Mouse (Mus musculus) forebrain, embryonic 10.5 days (tissue): ENCODE data around the gene Hdac4. TPM values are rescaled to one million over a fixed set of nuclear protein-coding genes. Genes with fewer than 3 reads are reported as not detected.
A peak's percentile ranks its signal among the peaks of the same experiment; 100 is the strongest.

Experiments
- DNase-seq: peaks from one replicate; pipeline ENCODE4 v3.0.0-alpha.2; 2017; ENCODE audit warnings: low spot score; ENCODE audit errors: extremely low spot score
- H3K27ac ChIP-seq: fragments of 300-500 bp; sonication (generic); 2 replicates; pipeline ENCODE4 v1.5.1; 2016; ENCODE audit warnings: mild to moderate bottlenecking
- H3K27me3 ChIP-seq: fragments of 300-500 bp; sonication (generic); 2 replicates; pipeline ENCODE4 v1.6.1; 2016; ENCODE audit warnings: mild to moderate bottlenecking; ENCODE audit not compliant: poor library complexity, severe bottlenecking
- H3K36me3 ChIP-seq: fragments of 300-500 bp; sonication (generic); replicated peaks from 2 replicates; pipeline ENCODE4 v1.6.1; 2016; ENCODE audit warnings: mild to moderate bottlenecking, moderate library complexity
- H3K4me1 ChIP-seq: fragments of 300-500 bp; sonication (generic); 2 replicates; pipeline ENCODE4 v1.6.1; 2016
- H3K4me3 ChIP-seq: fragments of 300-500 bp; sonication (generic); 2 replicates; pipeline ENCODE4 v1.5.1; 2016; ENCODE audit warnings: mild to moderate bottlenecking, moderate library complexity
- H3K9me3 ChIP-seq: fragments of 300-500 bp; sonication (generic); 2 replicates; pipeline ENCODE4 v1.6.1; 2016; ENCODE audit warnings: mild to moderate bottlenecking, moderate library complexity
- WGBS: fragments of 180-500 bp; shearing (Covaris S2); methylation state at CpG from one replicate; pipeline ENCODE4 v1.1.7; 2016; 5-methylcytosine and 5-hydroxymethylcytosine counted together
- polyA plus RNA-seq: library from polyadenylated mRNA; unstranded; fragments of >200 nt; fragmentation: Nextera tagmentation; extraction: Ambion mirVana; gene quantifications from 2 replicates; pipeline ENCODE4 v1.2.1, GENCODE M21; 2016

The Hdac4 gene
- polyA plus RNA-seq, 1 experiment from 2014 or later, result 20.6 TPM

DNA sequence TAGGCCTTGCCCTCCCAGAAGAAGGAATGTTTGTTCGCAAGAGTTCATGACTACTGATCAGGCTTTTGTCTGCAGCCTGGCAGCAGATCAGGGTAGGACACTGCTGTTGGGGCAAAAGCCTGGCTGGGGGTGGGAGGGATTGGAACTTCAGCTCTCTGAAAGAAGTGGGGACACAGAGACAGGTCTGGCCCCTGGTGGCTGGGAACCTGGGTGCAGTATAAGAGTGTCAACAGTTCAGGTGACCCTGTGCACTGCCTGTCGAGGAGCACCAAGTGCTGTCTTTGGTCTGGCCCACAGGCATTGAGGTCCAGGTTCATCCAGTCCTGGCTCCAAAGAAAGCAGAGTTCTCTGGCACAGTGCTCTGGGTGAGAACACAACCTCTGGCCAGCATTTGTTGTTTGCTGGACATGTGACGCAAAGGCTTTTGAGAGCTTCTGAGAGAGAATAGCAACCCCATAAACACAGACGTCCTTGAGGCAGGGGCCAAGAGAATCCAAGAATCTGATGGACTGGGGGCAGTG, 95.1 kb downstream of the Hdac4 start:
- H3K4me3 ChIP-seq, result no peak overlapping the region
- H3K27ac ChIP-seq, result peak overlapping the region; percentile 35; the same call in 1 of the 2 replicates
- no peaks in the 10 kb centered on the region for H3K36me3 ChIP-seq
- no peaks in the 10 kb centered on the region for H3K27me3 ChIP-seq
- WGBS, result 80% methylated on average over 4 of the region's 4 CpGs
- H3K4me1 ChIP-seq, result peaks cover 10% of the 10 kb centered on the region; the same call in 1 of the 2 replicates
- DNase-seq, result no peak
- H3K9me3 ChIP-seq, result no peaks in the 10 kb centered on the region

DNA sequence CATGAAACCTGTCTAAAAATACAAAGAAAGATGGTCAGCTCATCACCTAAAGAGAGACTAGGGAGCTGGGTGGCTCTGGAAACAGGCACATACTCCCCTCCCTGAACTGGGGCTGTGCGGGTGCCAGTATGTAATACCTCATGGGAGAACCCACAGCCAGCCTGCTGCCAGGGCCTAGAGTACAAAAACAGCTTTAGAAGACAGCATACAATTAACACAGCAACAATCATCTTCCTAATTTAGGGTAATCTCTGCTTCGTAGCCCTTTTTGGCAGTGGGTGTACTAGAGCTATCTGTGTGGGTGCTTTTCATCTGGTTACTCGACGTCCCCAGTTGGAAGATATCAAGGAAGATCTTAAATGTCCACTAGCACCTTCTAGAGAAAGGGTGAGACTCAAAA, 95.5 kb downstream of the Hdac4 start:
- Histone ChIP-seq H3K27ac (peak overlapping the region; percentile 35; the same call in 1 of the 2 replicates), H3K36me3 (no peaks in the 10 kb centered on the region)

DNA sequence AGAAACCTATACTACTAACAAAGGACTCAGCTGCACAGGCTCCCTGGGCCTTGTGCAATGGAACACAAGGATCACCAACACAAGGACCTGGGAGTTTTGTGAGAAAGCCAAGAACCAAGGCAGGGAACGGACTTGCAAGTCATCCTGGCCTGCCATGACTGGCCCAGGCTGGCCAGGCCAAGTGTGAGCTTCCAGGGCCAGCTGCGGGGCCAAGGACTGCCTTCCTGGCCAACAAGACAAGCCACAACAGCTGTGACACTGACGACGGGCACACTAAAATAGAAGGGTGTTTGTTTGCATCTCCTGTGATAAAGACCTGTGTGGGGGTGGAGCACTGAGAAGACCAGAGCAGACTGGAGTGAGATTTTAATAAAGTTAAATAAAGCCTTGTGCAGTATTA, 96.0 kb downstream of the Hdac4 start:
- H3K4me1 ChIP-seq, result peaks cover 10% of the 10 kb centered on the region; the same call in 1 of the 2 replicates
- no peaks in the 10 kb centered on the region for H3K27me3 ChIP-seq
- H3K4me3 ChIP-seq, result no peak overlapping the region
- H3K9me3 ChIP-seq, result no peaks in the 10 kb centered on the region
- no peak for DNase-seq
- no peak overlapping the region for H3K27ac ChIP-seq
- 86% methylated on average over 4 of the region's 4 CpGs for WGBS
- no peaks in the 10 kb centered on the region for H3K36me3 ChIP-seq

More for the DNA sequence above, 95.5 kb downstream of the Hdac4 start:
- no peaks in the 10 kb centered on the region for H3K9me3 ChIP-seq
- H3K27me3 ChIP-seq, result no peaks in the 10 kb centered on the region
- H3K4me3 ChIP-seq, result no peak overlapping the region
- peaks cover 10% of the 10 kb centered on the region; the same call in 1 of the 2 replicates for H3K4me1 ChIP-seq
- DNase-seq, result no peak
- 95% methylated on average over 4 of the region's 4 CpGs for WGBS

DNA sequence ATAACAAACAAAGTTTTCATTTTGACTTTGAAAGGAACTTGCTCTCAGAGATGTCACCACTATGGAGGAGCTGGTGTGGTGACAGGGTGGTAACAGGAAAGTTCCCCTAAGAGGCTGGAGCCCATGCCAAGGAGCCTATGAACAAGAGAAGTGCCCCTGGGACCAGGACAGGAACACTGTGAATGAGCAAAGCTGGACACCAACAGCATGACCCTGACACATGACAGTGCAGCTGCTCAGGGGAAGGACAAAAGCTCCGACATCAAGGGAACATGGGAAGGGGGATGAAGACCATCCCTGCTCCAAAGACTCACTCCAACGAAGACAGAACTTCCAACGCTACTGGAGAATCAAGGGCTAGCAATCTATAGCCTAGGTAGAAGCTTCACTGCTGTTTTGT, 97.0 kb downstream of the Hdac4 start:
- DNase-seq, result no peak
- no peak overlapping the region for H3K4me3 ChIP-seq
- H3K27ac ChIP-seq, result no peak overlapping the region
- H3K27me3 ChIP-seq, result no peaks in the 10 kb centered on the region
- peaks cover 10% of the 10 kb centered on the region; the same call in 1 of the 2 replicates for H3K4me1 ChIP-seq
- no peaks in the 10 kb centered on the region for H3K36me3 ChIP-seq
- H3K9me3 ChIP-seq, result no peaks in the 10 kb centered on the region
- WGBS, result 92% methylated on average over 3 of the region's 3 CpGs

DNA sequence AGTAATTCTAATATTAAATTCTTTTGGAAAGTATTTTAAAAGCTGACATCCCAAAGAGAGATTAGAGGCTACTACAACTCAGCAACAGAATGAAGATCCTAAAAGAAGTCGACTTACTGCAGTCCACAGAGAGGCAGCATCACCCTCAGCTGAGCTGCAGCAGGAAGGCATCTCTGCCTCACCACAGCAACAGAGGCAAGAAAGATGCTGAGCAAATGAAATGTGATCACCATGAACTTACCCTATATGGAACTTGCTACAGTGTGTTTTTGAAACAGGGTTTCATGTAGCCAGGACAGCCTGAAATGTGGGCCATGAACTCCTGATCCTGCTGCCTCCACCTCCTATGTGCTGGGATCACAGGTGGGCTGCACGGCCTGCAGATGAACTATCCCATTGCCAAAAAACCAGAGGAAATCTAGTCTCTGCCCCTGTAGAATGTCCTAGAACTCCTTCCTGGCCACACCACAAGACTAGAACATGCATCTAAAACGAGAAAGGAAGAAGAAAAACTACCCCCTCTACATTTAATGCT, 98.4 kb downstream of the Hdac4 start:
- Histone ChIP-seq H3K27ac (no peak overlapping the region), H3K9me3 (no peaks in the 10 kb centered on the region), H3K36me3 (no peaks in the 10 kb centered on the region), H3K4me3 (no peak overlapping the region), H3K4me1 (peaks cover 10% of the 10 kb centered on the region; the same call in 1 of the 2 replicates), H3K27me3 (no peaks in the 10 kb centered on the region)
- DNase-seq, result no peak
- WGBS, result 87% methylated on average over 3 of the region's 3 CpGs

DNA sequence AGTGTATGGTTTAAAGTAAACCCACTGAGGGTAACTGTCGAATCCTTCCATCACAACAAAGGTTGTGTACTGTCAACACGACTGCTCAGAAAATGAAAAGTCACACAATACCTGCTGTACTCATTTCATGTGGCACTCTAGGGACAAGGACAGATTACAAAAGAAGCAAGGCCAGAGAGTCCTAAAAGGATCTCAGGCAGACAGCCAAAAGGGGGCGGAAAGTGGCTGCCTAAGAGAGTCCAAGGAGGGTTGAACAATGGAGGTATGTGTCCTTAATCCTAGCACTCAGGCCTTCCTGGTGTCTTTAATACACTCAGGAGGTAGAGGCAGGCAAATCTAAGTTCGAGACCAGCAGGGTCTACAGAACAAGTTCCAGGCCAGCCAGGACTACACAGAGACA, 103.2 kb downstream of the Hdac4 start:
- Histone ChIP-seq H3K4me3 (no peak overlapping the region), H3K27ac (no peak overlapping the region), H3K9me3 (no peaks in the 10 kb centered on the region), H3K36me3 (no peaks in the 10 kb centered on the region; the same call in 1 of the 2 replicates), H3K27me3 (no peaks in the 10 kb centered on the region), H3K4me1 (0 out of 2 replicates have a peak, but pooled peaks cover 4% of the 10 kb centered on the region)
- WGBS, result 93% methylated on average over 4 of the region's 4 CpGs
- no peak for DNase-seq

DNA sequence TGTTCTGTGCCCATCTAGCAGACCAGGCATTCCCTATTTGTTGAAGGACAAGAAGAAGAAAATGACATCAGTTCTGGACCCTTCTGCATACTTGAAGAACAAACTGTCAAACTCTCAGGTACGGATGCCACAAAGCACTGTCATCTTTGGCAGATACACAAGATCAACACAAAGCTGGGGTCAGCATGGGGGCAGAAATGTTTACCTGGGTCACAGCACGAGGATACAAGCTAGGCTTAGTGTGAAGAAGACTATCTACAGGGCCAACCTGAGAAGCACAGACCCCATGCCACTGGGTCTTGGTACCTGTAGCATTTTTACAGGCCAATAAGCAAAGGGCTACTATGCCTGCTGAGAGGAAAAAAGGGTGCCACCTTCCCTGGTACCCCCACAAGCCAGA, 107.7 kb downstream of the Hdac4 start:
- H3K36me3 ChIP-seq, result no peaks in the 10 kb centered on the region; the same call in 1 of the 2 replicates
- peaks cover 38% of the 10 kb centered on the region for H3K4me1 ChIP-seq
- H3K4me3 ChIP-seq, result no peak overlapping the region
- WGBS, result 87% methylated on average over 2 of the region's 2 CpGs
- H3K9me3 ChIP-seq, result no peaks in the 10 kb centered on the region
- no peaks in the 10 kb centered on the region for H3K27me3 ChIP-seq
- no peak for DNase-seq
- no peak overlapping the region for H3K27ac ChIP-seq

DNA sequence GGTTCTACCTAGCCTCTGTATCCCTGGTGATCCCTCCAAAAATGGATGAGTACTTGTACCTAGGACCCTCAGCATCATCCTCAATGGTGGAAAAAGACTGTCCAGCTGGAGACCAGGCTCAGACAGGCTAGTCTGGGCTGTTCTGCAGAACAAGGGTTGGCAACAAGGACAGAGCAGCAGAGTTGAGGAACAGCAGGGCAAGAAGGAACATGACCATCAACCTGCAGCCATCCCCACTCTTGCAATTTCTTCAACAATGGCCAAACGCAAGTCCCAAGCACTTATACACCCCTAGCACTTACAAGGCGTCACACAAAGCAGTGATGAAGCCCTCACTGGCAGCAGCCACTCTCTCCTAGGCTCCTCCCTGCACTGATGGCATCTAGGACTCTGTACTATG, 108.2 kb downstream of the Hdac4 start:
- DNase-seq, result no peak
- no peak overlapping the region for H3K27ac ChIP-seq
- no peaks in the 10 kb centered on the region for H3K9me3 ChIP-seq
- H3K36me3 ChIP-seq, result no peaks in the 10 kb centered on the region; the same call in 1 of the 2 replicates
- WGBS, result 92% methylated on average over 2 of the region's 2 CpGs
- peaks cover 42% of the 10 kb centered on the region for H3K4me1 ChIP-seq
- no peak overlapping the region for H3K4me3 ChIP-seq
- no peaks in the 10 kb centered on the region for H3K27me3 ChIP-seq

DNA sequence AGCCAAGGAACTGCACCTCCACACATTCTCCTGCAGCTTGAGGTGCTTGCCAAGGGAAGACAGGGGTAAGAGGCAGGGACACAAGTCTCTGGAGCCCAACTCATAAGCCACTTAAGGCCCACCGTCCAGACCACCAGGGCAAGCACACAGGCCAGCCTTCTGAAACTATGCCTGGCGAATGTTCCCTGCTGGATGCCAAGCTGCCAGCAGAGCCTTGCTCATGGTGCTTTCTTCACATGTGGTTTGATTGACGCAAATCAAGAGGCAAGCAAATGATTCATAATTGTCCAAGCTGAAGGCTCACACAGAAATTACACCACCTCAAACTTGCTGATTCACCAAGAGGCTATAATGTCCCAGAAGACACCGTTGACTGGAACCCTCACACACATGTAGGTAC, 108.7 kb downstream of the Hdac4 start:
- Histone ChIP-seq H3K9me3 (no peaks in the 10 kb centered on the region), H3K4me3 (no peak overlapping the region), H3K4me1 (peaks cover 42% of the 10 kb centered on the region), H3K27me3 (no peaks in the 10 kb centered on the region), H3K36me3 (no peaks in the 10 kb centered on the region; the same call in 1 of the 2 replicates), H3K27ac (peak overlapping the region; percentile 44; the same call in 1 of the 2 replicates)
- 87% methylated on average over 4 of the region's 4 CpGs for WGBS
- DNase-seq, result no peak

DNA sequence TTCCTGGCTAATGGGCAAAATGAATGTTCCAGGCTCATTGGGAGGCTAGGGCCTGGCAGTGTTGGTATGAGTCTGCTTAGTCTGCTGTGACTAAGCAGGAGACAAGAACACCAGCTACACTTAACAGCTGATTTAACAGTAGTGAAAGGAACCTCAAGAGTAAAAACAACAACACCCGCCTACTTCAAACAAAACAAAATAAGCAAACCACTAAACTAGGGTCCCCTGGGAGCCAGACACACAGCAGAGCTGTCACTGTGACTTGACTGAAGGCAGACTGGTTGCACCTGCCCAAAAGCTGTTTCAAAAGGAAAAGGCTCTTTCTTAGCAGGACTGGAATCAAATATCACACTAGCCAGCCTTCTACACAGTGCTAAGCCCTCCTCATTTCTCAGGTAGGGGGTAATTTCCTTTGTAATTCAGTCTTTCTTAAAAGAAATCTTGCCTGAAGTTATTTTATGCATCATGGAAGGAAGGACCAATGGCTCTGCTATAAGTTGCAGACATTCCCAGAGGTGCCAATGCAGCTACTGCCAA, 109.2 kb downstream of the Hdac4 start:
- DNase-seq, result no peak
- H3K27ac ChIP-seq, result peak overlapping the region; percentile 44; the same call in 1 of the 2 replicates
- 53% methylated on average over 1 of the region's 1 CpGs for WGBS

DNA sequence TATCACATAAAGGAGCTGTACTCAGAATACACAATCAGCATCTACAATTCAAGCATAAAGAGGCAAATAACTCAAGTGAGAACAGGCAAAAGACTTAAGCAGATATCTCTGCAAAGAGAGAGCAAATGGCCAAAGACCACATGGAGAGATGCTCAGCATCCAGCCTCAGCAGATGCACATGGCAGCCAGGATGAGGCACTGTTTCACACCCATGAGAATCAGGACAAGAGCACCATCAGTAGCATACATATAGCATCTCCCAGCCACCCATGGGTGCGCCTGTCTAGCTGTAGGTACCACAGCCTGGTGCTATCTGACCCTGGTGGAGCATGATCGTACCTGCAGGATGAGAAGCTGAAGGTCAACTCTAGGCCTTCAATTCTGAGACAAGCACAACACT, 110.8 kb downstream of the Hdac4 start:
- Histone ChIP-seq H3K27ac (no peak overlapping the region), H3K9me3 (no peaks in the 10 kb centered on the region), H3K4me1 (peaks cover 42% of the 10 kb centered on the region), H3K36me3 (no peaks in the 10 kb centered on the region), H3K4me3 (no peak overlapping the region), H3K27me3 (no peaks in the 10 kb centered on the region)
- no peak for DNase-seq
- WGBS, result 95% methylated on average over 2 of the region's 2 CpGs

More for the DNA sequence above, 109.2 kb downstream of the Hdac4 start:
- Histone ChIP-seq H3K4me3 (no peak overlapping the region), H3K27me3 (no peaks in the 10 kb centered on the region), H3K36me3 (no peaks in the 10 kb centered on the region; the same call in 1 of the 2 replicates), H3K9me3 (no peaks in the 10 kb centered on the region), H3K4me1 (peaks cover 42% of the 10 kb centered on the region)

DNA sequence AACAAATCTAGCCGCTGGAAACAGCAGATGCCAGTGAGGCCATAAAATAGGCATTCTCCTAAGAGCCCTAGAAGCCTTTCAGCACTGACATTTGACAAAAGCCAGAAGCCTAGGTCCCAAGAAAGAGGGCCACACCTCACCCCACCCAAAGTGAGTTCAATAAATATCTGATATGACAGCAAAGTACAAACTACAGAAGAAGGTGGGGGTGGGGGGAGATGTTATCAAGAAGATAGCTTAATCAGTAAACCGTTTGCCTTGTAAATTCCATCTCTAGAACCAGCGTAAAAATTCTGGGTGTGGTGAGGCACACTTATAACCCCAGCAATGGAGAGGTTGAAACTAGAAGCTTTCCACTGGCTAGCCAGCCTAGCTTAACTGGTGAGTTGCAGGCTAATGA, 111.5 kb downstream of the Hdac4 start:
- Histone ChIP-seq H3K4me3 (no peak overlapping the region), H3K4me1 (peaks cover 42% of the 10 kb centered on the region), H3K27me3 (no peaks in the 10 kb centered on the region), H3K27ac (peak overlapping the region; percentile 44; the same call in 1 of the 2 replicates), H3K36me3 (no peaks in the 10 kb centered on the region), H3K9me3 (no peaks in the 10 kb centered on the region)
- WGBS, result 69% methylated on average over 3 of the region's 3 CpGs
- DNase-seq, result no peak

DNA sequence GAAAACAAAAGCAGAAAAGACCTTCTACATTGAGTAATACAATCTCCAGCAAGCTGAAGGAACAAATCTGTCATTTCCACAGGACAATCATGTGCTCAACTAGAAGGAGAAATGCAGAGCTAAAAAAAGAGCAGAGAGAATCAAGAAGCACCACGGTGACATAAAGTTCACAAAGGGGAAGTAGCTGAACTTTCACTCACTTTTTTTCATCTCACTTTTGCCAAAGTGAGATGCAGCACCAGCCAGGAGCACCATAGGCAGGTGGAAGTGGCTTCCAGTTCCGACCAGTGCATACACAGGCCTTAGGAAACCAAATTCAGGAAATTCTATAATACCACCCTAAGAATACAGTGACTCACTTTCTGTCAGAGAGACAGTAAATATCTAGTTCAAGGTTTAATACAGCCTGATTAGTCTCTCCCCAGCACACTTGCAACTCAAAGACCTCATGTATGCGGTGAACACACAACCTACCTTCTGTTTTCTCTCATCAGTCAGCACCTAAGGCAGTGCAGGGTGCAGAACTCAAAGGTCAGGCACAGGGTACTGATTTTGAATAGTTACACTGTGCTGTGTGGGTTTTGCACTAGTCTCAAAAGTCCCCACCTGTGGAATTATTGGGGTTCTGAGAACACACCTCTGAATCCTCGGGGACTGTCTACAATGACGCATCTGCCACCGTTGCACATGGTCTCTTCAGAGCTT, 112.5 kb downstream of the Hdac4 start:
- Histone ChIP-seq H3K4me1 (peaks cover 46% of the 10 kb centered on the region), H3K4me3 (no peak overlapping the region), H3K9me3 (no peaks in the 10 kb centered on the region), H3K27ac (no peak overlapping the region), H3K36me3 (no peaks in the 10 kb centered on the region), H3K27me3 (no peaks in the 10 kb centered on the region)
- no peak for DNase-seq
- WGBS, result 88% methylated on average over 6 of the region's 6 CpGs
